Mouse (Mus musculus) embryonic facial prominence, embryonic 13.5 days (tissue): ENCODE measurements around the gene Nfix. TPM values are rescaled to one million over a fixed set of nuclear protein-coding genes. Genes with fewer than 3 reads are reported as not detected.
"Not testable (repeated sequence)": the region's sequence is repeated elsewhere in the genome, so short reads cannot be mapped to it uniquely, and the experiment has no call there.

ENCODE experiments used
- ATAC-seq: fragments of 200-750 bp; cut with Nextera tagmentation; 2 replicates; pipeline ENCODE4 v1.8.0; 2017; ENCODE audit warnings: low read depth; ENCODE audit not compliant: insufficient number of reproducible peaks, insufficient read depth, low FRiP score, low TSS enrichment
- H3K27ac ChIP-seq: fragments of 300-500 bp; sonication (generic); 2 replicates; pipeline ENCODE4 v1.5.1; 2015; ENCODE audit warnings: moderate library complexity, mild to moderate bottlenecking, inconsistent platforms
- H3K27me3 ChIP-seq: fragments of 300-500 bp; sonication (generic); 2 replicates; pipeline ENCODE4 v1.6.1; 2015; ENCODE audit warnings: mild to moderate bottlenecking, inconsistent platforms
- H3K36me3 ChIP-seq: fragments of 300-500 bp; sonication (generic); 2 replicates; pipeline ENCODE4 v1.6.1; 2015; ENCODE audit warnings: mild to moderate bottlenecking, inconsistent platforms
- H3K4me1 ChIP-seq: fragments of 300-500 bp; sonication (generic); 2 replicates; pipeline ENCODE4 v1.6.1; 2015; ENCODE audit warnings: inconsistent platforms
- H3K4me2 ChIP-seq: fragments of 300-500 bp; sonication (generic); 2 replicates; pipeline ENCODE4 v1.6.1; 2015; ENCODE audit warnings: moderate library complexity, mild to moderate bottlenecking, inconsistent platforms
- H3K4me3 ChIP-seq: fragments of 300-500 bp; sonication (generic); 2 replicates; pipeline ENCODE4 v1.5.1; 2015; ENCODE audit warnings: mild to moderate bottlenecking, inconsistent platforms
- H3K9ac ChIP-seq: fragments of 300-500 bp; sonication (generic); 2 replicates; pipeline ENCODE4 v1.6.1; 2015; ENCODE audit warnings: mild to moderate bottlenecking, inconsistent platforms
- H3K9me3 ChIP-seq: fragments of 300-500 bp; sonication (generic); 2 replicates; pipeline ENCODE4 v1.6.1; 2016; ENCODE audit warnings: inconsistent platforms
- WGBS: fragments of 180-500 bp; shearing (Covaris S2); methylation state at CpG from one replicate; pipeline ENCODE4 v1.1.7; 2015; ENCODE audit warnings: mixed read lengths; 5-methylcytosine and 5-hydroxymethylcytosine counted together
- polyA plus RNA-seq: library from polyadenylated mRNA; unstranded; fragments of >200 nt; fragmentation: Nextera tagmentation; extraction: Ambion mirVana; gene quantifications from 2 replicates; pipeline ENCODE4 v1.2.1, GENCODE M21; 2015

The Nfix gene
- polyA plus RNA-seq, 1 experiment from 2014 or later = 37.0 TPM

- H3K27me3 ChIP-seq = peaks cover 11% of the 10 kb centered on the region; the same call in 1 of the 2 replicates
- not testable (repeated sequence) for ATAC-seq, H3K9me3 ChIP-seq, H3K36me3 ChIP-seq, H3K4me2 ChIP-seq, H3K4me3 ChIP-seq, H3K4me1 ChIP-seq, H3K9ac ChIP-seq, H3K27ac ChIP-seq
- 81% methylated on average over 2 of the region's 2 CpGs for WGBS
These were observed 26.4 kb upstream of the Nfix start for GRCm38 (mm10) chr8:84826518-84826917.

GRCm38 (mm10) chr8:84825636-84826035, 25.5 kb upstream of the Nfix start:
- Histone ChIP-seq H3K27ac (no peak overlapping the region), H3K4me1 (peaks cover 6% of the 10 kb centered on the region; the same call in 1 of the 2 replicates), H3K36me3 (no peaks in the 10 kb centered on the region), H3K27me3 (peaks cover 11% of the 10 kb centered on the region; the same call in 1 of the 2 replicates), H3K9ac (no peak overlapping the region), H3K4me2 (no peak overlapping the region), H3K4me3 (no peak overlapping the region), H3K9me3 (no peaks in the 10 kb centered on the region)
- no peak for ATAC-seq
- 52% methylated on average over 4 of the region's 4 CpGs for WGBS

GRCm38 (mm10) chr8:84823653-84824052, 23.5 kb upstream of the Nfix start:
- Histone ChIP-seq H3K4me2 (peak overlapping the region; percentile 56), H3K4me3 (peak overlapping the region; percentile 25), H3K27ac (no peak overlapping the region), H3K9me3 (no peaks in the 10 kb centered on the region), H3K9ac (no peak overlapping the region), H3K4me1 (peaks cover 6% of the 10 kb centered on the region; the same call in 1 of the 2 replicates), H3K36me3 (no peaks in the 10 kb centered on the region), H3K27me3 (peaks cover 11% of the 10 kb centered on the region; the same call in 1 of the 2 replicates)
- 2% methylated on average over 18 of the region's 18 CpGs for WGBS
- ATAC-seq = peak; percentile 56; the same call in 1 of the 2 replicates

DNA sequence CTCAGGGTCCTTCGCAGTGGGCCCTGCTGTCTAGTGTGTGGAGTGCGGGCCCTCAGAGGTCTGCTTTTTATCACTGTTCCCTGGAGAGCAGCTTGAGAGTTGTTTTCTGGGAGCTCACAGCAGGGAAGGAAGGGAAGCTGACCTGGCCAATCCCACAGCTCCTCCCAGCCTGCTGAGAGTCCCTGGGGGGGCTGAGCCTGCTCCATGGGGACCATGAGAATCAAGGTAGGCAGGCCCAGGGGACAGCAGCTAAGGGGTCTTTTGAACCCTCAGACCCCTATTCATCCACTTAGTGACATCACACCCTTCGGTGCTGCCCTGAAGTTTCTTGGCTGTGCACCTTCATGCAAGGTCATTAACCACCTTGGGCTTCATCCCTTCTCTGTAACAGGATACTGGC, 22.6 kb upstream of the Nfix start, which contains the start of gene Dand5:
TSS of gene Dand5 (minus strand) at position 101 of the 400 bp plus-strand sequence.
- Histone ChIP-seq H3K36me3 (no peaks in the 10 kb centered on the region), H3K4me3 (peak within 1 kb of the TSS; percentile 25), H3K9me3 (no peaks in the 10 kb centered on the region), H3K27me3 (peaks cover 11% of the 10 kb centered on the region; the same call in 1 of the 2 replicates), H3K27ac (no peak within 1 kb of the TSS), H3K4me2 (peak within 1 kb of the TSS; percentile 56), H3K4me1 (peaks cover 6% of the 10 kb centered on the region; the same call in 1 of the 2 replicates), H3K9ac (peak within 1 kb of the TSS; percentile 52; the same call in 1 of the 2 replicates)
- no peak for ATAC-seq
- WGBS = 39% methylated on average over 3 of the region's 3 CpGs

DNA sequence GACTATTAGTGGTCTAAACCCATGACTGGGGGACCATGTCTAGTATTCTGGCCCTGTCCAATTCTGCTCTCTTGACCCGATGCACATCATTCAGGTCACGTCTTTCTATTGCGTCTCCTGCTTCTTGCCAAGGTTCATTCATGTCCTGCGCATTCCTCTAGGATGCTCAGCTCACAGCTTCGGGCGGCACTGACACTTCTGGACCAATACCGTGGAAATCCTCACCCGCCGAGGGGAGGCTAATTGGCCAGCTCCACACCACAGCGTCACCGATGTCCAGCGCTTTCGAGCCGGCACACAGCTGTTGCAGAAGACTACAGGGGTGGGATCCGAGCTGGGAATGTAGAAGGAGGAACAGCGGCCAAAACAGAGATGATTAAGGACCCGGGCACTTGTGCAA, 16.0 kb upstream of the Nfix start:
- ATAC-seq = no peak
- Histone ChIP-seq H3K36me3 (no peaks in the 10 kb centered on the region), H3K27me3 (peaks cover 33% of the 10 kb centered on the region), H3K4me2 (no peak overlapping the region), H3K4me3 (no peak overlapping the region), H3K9ac (no peak overlapping the region), H3K4me1 (peaks cover 14% of the 10 kb centered on the region), H3K27ac (no peak overlapping the region), H3K9me3 (no peaks in the 10 kb centered on the region)
- WGBS = 74% methylated on average over 17 of the region's 17 CpGs

DNA sequence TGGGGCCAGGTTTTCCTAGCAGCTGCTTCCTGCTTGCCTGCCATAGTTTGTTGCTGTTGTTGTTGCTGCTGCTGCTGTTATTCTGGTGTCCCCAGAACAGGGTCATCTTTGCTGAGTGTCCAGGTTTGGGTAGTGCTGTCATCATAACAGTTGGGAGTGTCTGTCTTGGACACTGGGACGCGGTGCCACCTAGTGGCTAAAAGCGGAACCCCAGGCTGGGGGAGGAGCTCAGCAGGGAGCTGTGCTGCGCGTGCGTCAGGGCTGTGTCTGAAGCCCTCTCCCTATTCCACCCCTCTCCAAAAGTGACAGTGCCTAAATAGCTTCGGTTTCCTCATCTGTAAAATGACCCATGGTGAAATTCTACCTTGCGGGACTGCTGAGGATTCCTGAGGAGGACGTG, 15.4 kb upstream of the Nfix start:
- Histone ChIP-seq H3K4me3 (no peak overlapping the region), H3K9ac (peak overlapping the region; percentile 47; the same call in 1 of the 2 replicates), H3K27me3 (peaks cover 35% of the 10 kb centered on the region), H3K27ac (no peak overlapping the region), H3K4me2 (no peak overlapping the region), H3K36me3 (no peaks in the 10 kb centered on the region), H3K9me3 (no peaks in the 10 kb centered on the region), H3K4me1 (peaks cover 19% of the 10 kb centered on the region)
- 5% methylated on average over 9 of the region's 9 CpGs for WGBS
- ATAC-seq = 0 out of 2 replicates have a peak, but pooled peaks have one; percentile 22

DNA sequence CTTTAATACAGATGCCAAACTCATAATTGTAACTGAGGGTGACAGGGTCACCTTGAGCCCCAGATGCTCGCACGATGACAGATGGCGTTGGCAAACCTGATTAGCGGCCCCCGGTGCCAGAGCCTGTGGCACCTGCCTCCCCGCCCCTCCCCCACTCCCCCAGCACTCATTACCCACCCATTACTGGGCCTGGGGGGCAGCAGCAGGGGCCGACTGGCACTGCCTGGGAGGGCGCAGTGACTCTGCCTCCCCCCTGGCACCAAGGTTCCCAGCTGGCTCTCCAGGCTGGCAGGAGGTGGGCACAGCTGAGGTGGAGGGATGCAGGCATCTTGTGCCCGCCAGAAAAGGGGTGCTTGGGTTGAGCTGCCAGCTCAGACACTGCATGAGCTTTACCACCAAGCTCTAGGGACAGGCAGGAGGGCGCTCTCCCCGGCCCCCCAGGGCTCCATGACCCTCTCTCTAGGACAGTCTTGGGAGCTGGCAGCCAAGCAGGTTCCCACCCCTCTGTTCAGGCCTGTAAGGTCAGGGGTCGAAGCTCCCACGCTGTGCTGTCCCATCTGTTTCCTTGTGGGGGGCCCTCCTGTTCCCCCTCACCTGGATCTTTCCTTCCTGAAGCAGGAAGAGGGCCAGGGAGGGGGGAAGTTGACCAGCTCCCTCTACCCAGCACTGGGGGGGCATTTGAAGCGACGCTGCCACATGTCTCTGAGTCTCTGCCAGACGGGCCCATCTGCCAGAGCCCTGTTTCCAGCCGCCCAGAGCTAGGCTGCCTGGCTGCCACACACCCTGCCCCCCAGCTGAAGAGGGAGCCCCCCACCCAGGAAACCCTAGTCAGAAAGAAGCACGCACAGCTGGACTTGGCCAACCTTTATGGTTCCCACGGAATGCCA, 14.7 kb upstream of the Nfix start:
- Histone ChIP-seq H3K36me3 (no peaks in the 10 kb centered on the region), H3K4me1 (peaks cover 21% of the 10 kb centered on the region), H3K4me2 (no peak overlapping the region), H3K9ac (peak overlapping the region; percentile 47; the same call in 1 of the 2 replicates), H3K4me3 (no peak overlapping the region), H3K27me3 (peaks cover 37% of the 10 kb centered on the region), H3K9me3 (no peaks in the 10 kb centered on the region), H3K27ac (no peak overlapping the region)
- 41% methylated on average over 19 of the region's 19 CpGs for WGBS
- ATAC-seq = no peak; the same call in 1 of the 2 replicates

GRCm38 (mm10) chr8:84814240-84814554, 14.1 kb upstream of the Nfix start:
- no peak overlapping the region for H3K4me2 ChIP-seq
- peaks cover 43% of the 10 kb centered on the region for H3K27me3 ChIP-seq
- H3K9me3 ChIP-seq = no peaks in the 10 kb centered on the region
- no peak overlapping the region for H3K27ac ChIP-seq
- WGBS = 85% methylated on average over 11 of the region's 11 CpGs
- H3K4me1 ChIP-seq = peaks cover 24% of the 10 kb centered on the region
- H3K36me3 ChIP-seq = no peaks in the 10 kb centered on the region
- H3K9ac ChIP-seq = peak overlapping the region; percentile 11; the same call in 1 of the 2 replicates
- H3K4me3 ChIP-seq = no peak overlapping the region
- no peak for ATAC-seq

DNA sequence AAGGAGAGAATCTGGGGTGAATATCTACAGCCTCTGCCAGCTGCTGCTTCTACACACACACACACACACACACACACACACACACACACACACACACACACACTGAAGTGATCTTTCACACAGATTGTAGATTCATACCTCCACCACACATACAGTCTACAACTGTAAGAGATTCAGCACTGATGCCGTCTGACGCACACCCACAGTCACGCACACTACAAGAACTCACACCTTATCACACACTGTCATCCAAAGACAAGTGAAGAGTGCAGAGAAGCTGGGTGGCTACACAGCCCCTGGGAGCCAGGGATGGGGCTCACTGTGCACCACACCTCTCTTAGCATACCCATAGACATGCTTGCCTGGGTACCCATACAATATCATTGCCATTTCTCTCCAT, 13.7 kb upstream of the Nfix start:
- WGBS = 78% methylated on average over 3 of the region's 3 CpGs
- Histone ChIP-seq H3K4me3 (no peak overlapping the region), H3K36me3 (no peaks in the 10 kb centered on the region), H3K9ac (peak overlapping the region; percentile 11; the same call in 1 of the 2 replicates), H3K9me3 (no peaks in the 10 kb centered on the region), H3K27ac (no peak overlapping the region), H3K4me2 (no peak overlapping the region), H3K27me3 (peaks cover 46% of the 10 kb centered on the region), H3K4me1 (peaks cover 24% of the 10 kb centered on the region)
- ATAC-seq = no peak

GRCm38 (mm10) chr8:84813059-84813458, 12.9 kb upstream of the Nfix start:
- Histone ChIP-seq H3K4me3 (no peak overlapping the region), H3K36me3 (no peaks in the 10 kb centered on the region), H3K27ac (no peak overlapping the region), H3K4me1 (peaks cover 24% of the 10 kb centered on the region), H3K9ac (no peak overlapping the region), H3K9me3 (no peaks in the 10 kb centered on the region), H3K27me3 (peaks cover 54% of the 10 kb centered on the region), H3K4me2 (no peak overlapping the region)
- no peak for ATAC-seq
- 2% methylated on average over 5 of the region's 5 CpGs for WGBS

DNA sequence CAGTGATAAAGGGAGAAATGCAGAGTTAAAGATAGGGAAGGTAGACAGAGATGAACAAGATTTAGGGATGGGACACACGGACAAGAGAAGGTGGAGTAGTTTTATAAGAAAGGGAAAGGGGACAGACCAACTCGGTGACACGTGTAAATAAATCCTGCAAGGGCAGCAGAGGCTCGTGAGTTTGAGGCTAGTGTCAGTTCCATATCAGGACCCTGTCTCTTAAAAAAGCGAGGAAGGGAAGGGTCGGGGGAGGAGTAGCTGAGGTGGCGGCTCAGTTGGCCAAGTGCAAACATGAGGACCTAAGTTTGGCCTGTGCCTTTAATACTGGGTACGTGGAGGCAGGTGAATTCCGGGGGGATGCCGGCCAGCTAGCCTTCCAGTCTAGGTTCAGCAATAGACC, 11.2 kb upstream of the Nfix start:
- Histone ChIP-seq H3K4me1 (peaks cover 24% of the 10 kb centered on the region), H3K27me3 (peaks cover 59% of the 10 kb centered on the region), H3K9ac (0 out of 2 replicates have a peak overlapping the region, but pooled peaks have one; percentile 49), H3K36me3 (no peaks in the 10 kb centered on the region), H3K27ac (0 out of 2 replicates have a peak overlapping the region, but pooled peaks have one; percentile 22), H3K9me3 (no peaks in the 10 kb centered on the region), H3K4me2 (peak overlapping the region; percentile 62), H3K4me3 (peak overlapping the region; percentile 36)
- 25% methylated on average over 10 of the region's 10 CpGs for WGBS
- ATAC-seq = no peak
